Mouse (Mus musculus) embryonic facial prominence, embryonic 11.5 days (tissue): ENCODE data around the gene Ccng2. TPM values are rescaled to one million over a fixed set of nuclear protein-coding genes. Genes with fewer than 3 reads are reported as not detected.
A peak's percentile ranks its signal among the peaks of the same experiment; 100 is the strongest.

Experiments used
- ATAC-seq: fragments of 200-750 bp; cut with Nextera tagmentation; replicated peaks from 2 replicates; pipeline ENCODE4 v1.8.0; 2017; ENCODE audit warnings: low read depth; ENCODE audit not compliant: insufficient number of reproducible peaks, low FRiP score, low TSS enrichment
- DNase-seq: peaks from one replicate; pipeline ENCODE4 v3.0.0-alpha.2; 2015; ENCODE audit warnings: low spot score
- H3K27ac ChIP-seq: fragments of 300-500 bp; sonication (generic); replicated peaks from 2 replicates; pipeline ENCODE4 v1.5.1; 2014; ENCODE audit warnings: mild to moderate bottlenecking, low read depth, low read length, control low read depth
- H3K27me3 ChIP-seq: fragments of 300-500 bp; sonication (generic); 2 replicates; pipeline ENCODE4 v1.6.1; 2014; ENCODE audit warnings: mild to moderate bottlenecking, low read length, moderate library complexity, mixed read lengths; ENCODE audit not compliant: control insufficient read depth, insufficient read depth
- H3K36me3 ChIP-seq: fragments of 300-500 bp; sonication (generic); replicated peaks from 2 replicates; pipeline ENCODE4 v1.6.1; 2014; ENCODE audit warnings: low read depth, mild to moderate bottlenecking, low read length, moderate library complexity, mixed read lengths; ENCODE audit not compliant: control insufficient read depth, insufficient read depth
- H3K4me1 ChIP-seq: fragments of 300-500 bp; sonication (generic); 2 replicates; pipeline ENCODE4 v1.6.1; 2014; ENCODE audit warnings: low read length, mixed read lengths; ENCODE audit not compliant: control insufficient read depth, insufficient read depth
- H3K4me2 ChIP-seq: fragments of 300-500 bp; sonication (generic); 2 replicates; pipeline ENCODE4 v1.6.1; 2014; ENCODE audit warnings: low read depth, mild to moderate bottlenecking, control low read depth, low read length, moderate library complexity
- H3K4me3 ChIP-seq: fragments of 300-500 bp; sonication (generic); 2 replicates; pipeline ENCODE4 v1.5.1; 2014; ENCODE audit warnings: low read depth, low read length, control low read depth
- H3K9ac ChIP-seq: fragments of 300-500 bp; sonication (generic); replicated peaks from 2 replicates; pipeline ENCODE4 v1.6.1; 2014; ENCODE audit warnings: mild to moderate bottlenecking, control low read depth, low read length
- H3K9me3 ChIP-seq: fragments of 300-500 bp; sonication (generic); replicated peaks from 2 replicates; pipeline ENCODE4 v1.6.1; 2016; ENCODE audit warnings: mild to moderate bottlenecking, low read length, inconsistent platforms, mixed read lengths; ENCODE audit not compliant: control insufficient read depth
- WGBS: fragments of 180-500 bp; shearing (Covaris S2); extraction: QIAGEN DNeasy Blood & Tissue Kit; methylation state at CpG from one replicate; pipeline ENCODE4 v1.1.7; 2014; 5-methylcytosine and 5-hydroxymethylcytosine counted together
- polyA plus RNA-seq: library from polyadenylated mRNA; unstranded; fragments of >200 nt; fragmentation: Nextera tagmentation; extraction: Ambion mirVana; gene quantifications from 2 replicates; pipeline ENCODE4 v1.2.1, GENCODE M21; 2014

Gene Ccng2
- polyA plus RNA-seq, 1 experiment from 2014 or later = 102 TPM

DNA sequence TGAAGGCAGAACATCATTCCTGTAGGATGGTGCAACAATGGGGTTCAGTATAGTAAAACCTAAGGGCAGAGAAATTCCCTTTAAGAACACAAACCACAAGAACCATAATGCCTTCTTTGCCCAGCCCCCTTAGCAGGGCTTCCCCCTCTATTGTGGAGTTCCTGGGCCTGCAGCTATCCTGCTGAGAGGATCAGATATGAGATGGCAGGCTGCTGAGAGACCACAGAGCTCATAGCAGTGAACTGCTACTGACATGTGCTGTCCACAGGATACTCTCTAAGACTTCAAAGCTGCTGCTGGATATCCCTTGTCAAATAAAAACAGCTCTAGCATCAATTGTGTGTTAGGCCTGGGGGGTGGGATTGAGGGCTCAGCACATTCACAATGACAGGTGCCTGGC lies 21.5 kb downstream of the Ccng2 start:
- H3K4me3 ChIP-seq = no peak overlapping the region
- DNase-seq (no peak), ATAC-seq (no peak)
- H3K4me1 ChIP-seq = no peaks in the 10 kb centered on the region
- no peak overlapping the region for H3K9ac ChIP-seq
- no peaks in the 10 kb centered on the region for H3K36me3 ChIP-seq
- H3K27me3 ChIP-seq = no peaks in the 10 kb centered on the region
- no peak overlapping the region for H3K27ac ChIP-seq
- H3K9me3 ChIP-seq = no peaks in the 10 kb centered on the region
- no peak overlapping the region for H3K4me2 ChIP-seq

GRCm38 (mm10) chr5:93290282-93290681 lies 23.2 kb downstream of the Ccng2 start:
- Histone ChIP-seq H3K9ac (no peak overlapping the region), H3K36me3 (no peaks in the 10 kb centered on the region), H3K9me3 (no peaks in the 10 kb centered on the region), H3K4me2 (no peak overlapping the region), H3K27ac (no peak overlapping the region), H3K4me3 (no peak overlapping the region), H3K4me1 (no peaks in the 10 kb centered on the region), H3K27me3 (no peaks in the 10 kb centered on the region)
- no peak for DNase-seq
- 51% methylated on average over 2 of the region's 2 CpGs for whole genome bisulfite sequencing
- no peak for ATAC-seq

DNA sequence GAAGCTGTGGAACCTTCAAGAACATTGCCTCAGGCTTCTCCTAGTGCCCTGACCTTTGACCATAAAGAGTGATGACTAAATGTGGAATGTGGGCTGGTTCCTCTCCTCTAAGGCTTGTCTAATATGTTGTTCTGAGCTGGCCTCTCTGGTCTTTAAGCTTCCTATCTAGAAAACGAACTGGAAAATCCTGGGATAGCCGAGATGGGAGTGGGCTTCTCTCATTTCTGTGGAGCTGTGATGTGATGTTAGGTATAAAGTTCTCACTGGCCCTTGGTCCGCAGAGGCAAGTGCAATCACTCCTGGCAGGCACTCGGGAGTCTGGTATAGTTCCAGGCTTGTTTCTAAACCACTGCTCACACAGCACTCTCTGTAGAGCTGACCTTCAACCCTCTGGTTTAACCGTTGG lies 29.3 kb downstream of the Ccng2 start:
- ATAC-seq = no peak
- no peak overlapping the region for H3K4me2 ChIP-seq
- no peaks in the 10 kb centered on the region for H3K9me3 ChIP-seq
- H3K27me3 ChIP-seq = no peaks in the 10 kb centered on the region
- no peak overlapping the region for H3K9ac ChIP-seq
- no peak for DNase-seq
- no peaks in the 10 kb centered on the region for H3K36me3 ChIP-seq
- H3K4me3 ChIP-seq = no peak overlapping the region
- H3K27ac ChIP-seq = no peak overlapping the region
- H3K4me1 ChIP-seq = no peaks in the 10 kb centered on the region
- WGBS = 79% methylated on average over 5 of the region's 5 CpGs

- no peaks in the 10 kb centered on the region for H3K36me3 ChIP-seq
- H3K4me2 ChIP-seq = no peak overlapping the region
- H3K9me3 ChIP-seq = no peaks in the 10 kb centered on the region
- H3K27ac ChIP-seq = no peak overlapping the region
- ATAC-seq (no peak), DNase-seq (no peak)
- H3K27me3 ChIP-seq = no peaks in the 10 kb centered on the region
- no peak overlapping the region for H3K9ac ChIP-seq
- H3K4me1 ChIP-seq = no peaks in the 10 kb centered on the region
- 76% methylated on average over 4 of the region's 4 CpGs for WGBS
- no peak overlapping the region for H3K4me3 ChIP-seq
These were observed 29.7 kb downstream of the Ccng2 start for GRCm38 (mm10) chr5:93296754-93297153.

- Histone ChIP-seq H3K9me3 (no peaks in the 10 kb centered on the region), H3K27me3 (no peaks in the 10 kb centered on the region), H3K4me2 (no peak overlapping the region), H3K4me1 (no peaks in the 10 kb centered on the region), H3K27ac (no peak overlapping the region), H3K36me3 (no peaks in the 10 kb centered on the region), H3K9ac (no peak overlapping the region), H3K4me3 (no peak overlapping the region)
- ATAC-seq (no peak), DNase-seq (no peak)
- 94% methylated on average over 3 of the region's 3 CpGs for WGBS
These were observed 30.3 kb downstream of the Ccng2 start for GRCm38 (mm10) chr5:93297311-93297710.

DNA sequence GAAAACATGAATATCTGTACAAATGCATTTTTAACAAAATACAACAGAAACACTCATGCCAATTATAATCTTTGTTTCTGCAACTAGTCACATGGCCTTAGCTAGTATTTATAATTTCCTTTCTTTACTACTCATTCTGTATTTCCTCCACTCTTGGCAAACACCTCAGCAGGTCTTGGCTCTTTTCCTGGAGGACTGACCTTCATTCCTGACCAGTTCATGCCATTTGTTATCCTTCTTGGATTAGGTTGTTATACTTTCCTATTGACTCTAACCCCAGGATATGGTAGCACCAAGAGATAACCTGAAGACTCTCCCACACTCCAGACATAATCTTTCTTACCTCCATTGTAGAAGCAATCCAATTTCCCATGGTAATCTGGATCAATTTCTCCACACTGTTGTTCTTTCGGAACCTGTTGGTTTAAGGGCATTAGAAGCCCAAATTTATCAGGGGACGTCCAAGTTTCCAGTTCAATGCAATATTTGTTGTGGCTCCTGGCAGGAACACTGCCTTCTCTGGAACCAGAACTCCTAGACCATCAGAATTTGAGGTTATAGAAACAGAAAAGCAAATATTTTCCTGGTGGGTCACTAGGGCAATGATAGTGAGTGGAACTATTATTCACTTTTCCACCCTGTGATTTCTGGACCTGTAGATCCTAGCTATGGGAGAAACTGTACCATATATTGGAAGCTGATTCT lies 38.2 kb downstream of the Ccng2 start:
- Histone ChIP-seq H3K27ac (no peak overlapping the region), H3K4me1 (no peaks in the 10 kb centered on the region), H3K4me3 (no peak overlapping the region), H3K9me3 (no peaks in the 10 kb centered on the region), H3K9ac (no peak overlapping the region), H3K36me3 (no peaks in the 10 kb centered on the region), H3K4me2 (no peak overlapping the region), H3K27me3 (no peaks in the 10 kb centered on the region)
- DNase-seq (no peak), ATAC-seq (no peak)
- WGBS = 85% methylated on average over 2 of the region's 2 CpGs

DNA sequence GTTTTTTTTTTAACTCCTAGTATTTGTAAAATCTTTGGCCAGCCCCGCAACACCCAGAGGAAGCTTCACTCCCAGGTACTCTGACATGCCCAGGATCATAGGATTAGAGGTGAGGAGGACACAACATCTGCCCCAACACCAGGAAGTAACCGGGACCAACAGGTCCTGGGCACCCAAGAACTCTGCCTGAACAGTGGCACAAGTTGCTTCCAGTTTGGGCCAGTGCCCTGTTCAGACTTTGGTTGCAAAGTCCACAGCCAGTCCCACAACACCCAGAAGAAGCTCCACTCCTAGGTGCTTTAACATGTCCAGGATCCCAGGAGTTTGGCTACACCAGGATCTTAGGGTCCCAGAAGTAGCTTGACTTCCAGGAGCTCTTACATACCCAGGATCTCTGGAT lies 41.9 kb downstream of the Ccng2 start:
- no peaks in the 10 kb centered on the region for H3K36me3 ChIP-seq
- no peaks in the 10 kb centered on the region for H3K4me1 ChIP-seq
- no peaks in the 10 kb centered on the region for H3K27me3 ChIP-seq
- no peak overlapping the region for H3K4me2 ChIP-seq
- H3K9me3 ChIP-seq = no peaks in the 10 kb centered on the region
- 83% methylated on average over 2 of the region's 2 CpGs for WGBS
- ATAC-seq (no peak), DNase-seq (no peak)
- no peak overlapping the region for H3K4me3 ChIP-seq
- H3K27ac ChIP-seq = no peak overlapping the region
- H3K9ac ChIP-seq = no peak overlapping the region

DNA sequence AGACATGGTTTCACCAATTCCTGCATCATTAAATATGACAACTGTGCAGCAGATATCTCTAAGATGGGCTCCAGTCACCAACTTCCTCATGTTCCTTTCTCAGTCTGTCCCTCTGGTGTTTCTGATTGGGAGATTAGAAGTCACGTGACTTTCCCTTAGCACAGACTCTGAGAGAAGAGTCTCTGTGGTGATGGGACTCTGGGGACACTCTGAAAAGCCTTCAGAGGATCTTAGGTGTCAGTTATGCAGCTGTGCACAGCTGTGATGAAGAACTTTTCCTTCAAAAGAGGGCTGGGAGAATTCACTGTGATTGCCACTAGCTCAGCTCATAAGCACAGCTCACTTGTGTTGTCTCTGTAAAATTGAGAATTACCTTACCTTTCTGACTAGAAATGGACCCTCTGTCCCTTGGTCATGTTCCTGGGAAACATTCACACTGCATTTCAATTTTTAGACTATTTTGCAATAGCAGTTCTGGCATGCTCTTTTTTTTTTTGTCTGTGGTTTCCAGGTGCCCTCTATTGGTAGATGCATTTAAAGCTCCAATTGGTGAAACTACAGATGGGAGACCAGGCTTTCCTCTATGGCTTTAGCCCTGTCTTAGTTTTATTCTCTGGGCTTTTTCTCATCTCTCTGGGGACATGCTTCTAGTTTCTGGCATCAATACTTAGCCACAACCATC lies 56.4 kb downstream of the Ccng2 start:
- 51% methylated on average over 1 of the region's 1 CpGs for WGBS
- H3K4me3 ChIP-seq = no peak overlapping the region
- no peak overlapping the region for H3K9ac ChIP-seq
- no peak overlapping the region for H3K4me2 ChIP-seq
- no peak for ATAC-seq
- no peak overlapping the region for H3K27ac ChIP-seq
- DNase-seq = peak; percentile 3
- no peaks in the 10 kb centered on the region for H3K36me3 ChIP-seq
- no peaks in the 10 kb centered on the region for H3K4me1 ChIP-seq
- H3K9me3 ChIP-seq = no peaks in the 10 kb centered on the region
- no peaks in the 10 kb centered on the region for H3K27me3 ChIP-seq
